Mouse (Mus musculus) ES-E14 (cell line): ENCODE data around the gene Mesd. TPM values are rescaled to one million over a fixed set of nuclear protein-coding genes. Genes with fewer than 3 reads are reported as not detected.

ENCODE experiments used
- DNase-seq: peaks from one replicate; pipeline ENCODE4 v3.0.0-alpha.2; 2013; ENCODE audit warnings: low read depth, low spot score
- H3K27ac ChIP-seq: 2 replicates; pipeline ENCODE4 v1.5.1; 2012; ENCODE audit warnings: low read depth, mild to moderate bottlenecking, low read length, moderate library complexity, mixed read lengths; ENCODE audit not compliant: poor library complexity, insufficient read depth, severe bottlenecking
- H3K36me3 ChIP-seq: 2 replicates; pipeline ENCODE4 v1.6.1; 2012; ENCODE audit warnings: mild to moderate bottlenecking, low read length, moderate library complexity, mixed read lengths; ENCODE audit not compliant: control insufficient read depth, poor library complexity, insufficient read depth, severe bottlenecking
- H3K4me1 ChIP-seq, 2 experiments: fragments of 150-350 bp in 1 of 2; sonication (generic) in 1 of 2; 2 replicates each; pipeline ENCODE4 v1.6.1; 2012; ENCODE audit warnings: low read length in 2 of 2, mild to moderate bottlenecking in 1 of 2, mixed read lengths in 1 of 2; ENCODE audit not compliant: control insufficient read depth in 2 of 2, insufficient read depth in 2 of 2, poor library complexity in 1 of 2
- H3K4me3 ChIP-seq, 2 experiments: fragments of 150-350 bp in 1 of 2; sonication (generic) in 1 of 2; 2 replicates each; pipeline ENCODE4 v1.5.1; 2012; ENCODE audit warnings: low read length in 2 of 2, low read depth in 1 of 2, mild to moderate bottlenecking in 1 of 2, mixed read lengths in 1 of 2; ENCODE audit not compliant: insufficient read depth in 1 of 2, poor library complexity in 1 of 2, severe bottlenecking in 1 of 2
- H3K9ac ChIP-seq: 2 replicates; pipeline ENCODE4 v1.6.1; 2012; ENCODE audit warnings: low read depth, mild to moderate bottlenecking, low read length, mixed read lengths; ENCODE audit not compliant: poor library complexity, insufficient read depth, severe bottlenecking
- H3K9me3 ChIP-seq: fragments of 150-350 bp; sonication (generic); 2 replicates; pipeline ENCODE4 v1.6.1; 2012; ENCODE audit warnings: low read depth, mild to moderate bottlenecking, low read length; ENCODE audit not compliant: control insufficient read depth, insufficient read depth
- CHD2 ChIP-seq: IDR thresholded peaks from 2 replicates; pipeline ENCODE4 v1.6.1; 2014; ENCODE audit warnings: mild to moderate bottlenecking, low read depth, low read length, inconsistent platforms
- HCFC1 ChIP-seq: IDR thresholded peaks from 2 replicates; pipeline ENCODE4 v1.6.1; 2012; ENCODE audit warnings: low read length, inconsistent platforms, borderline replicate concordance; ENCODE audit not compliant: insufficient read depth
- MAFK ChIP-seq: IDR thresholded peaks from 2 replicates; pipeline ENCODE4 v1.6.1; 2014; ENCODE audit warnings: mild to moderate bottlenecking, low read depth, low read length, inconsistent platforms; ENCODE audit not compliant: insufficient read depth
- ZC3H11A ChIP-seq: IDR thresholded peaks from 2 replicates; pipeline ENCODE4 v1.6.1; 2012; ENCODE audit warnings: low read depth, mild to moderate bottlenecking, inconsistent platforms, low read length, borderline replicate concordance
- ZNF384 ChIP-seq: IDR thresholded peaks from 2 replicates; pipeline ENCODE4 v1.6.1; 2012; ENCODE audit warnings: low read depth, low read length, inconsistent platforms
- in situ Hi-C, 2 experiments: fragments of 600-800 bp; cut with MboI; formaldehyde crosslinking; loops; one replicate each; pipeline ENCODE4 v1.15.1; 2025; ENCODE audit warnings: low sequenced_read_pairs in 2 of 2, inconsistent platforms in 1 of 2; ENCODE audit not compliant: unreplicated experiment in 2 of 2
- total RNA-seq: library from RNA; depleted of rRNA; stranded (reverse); fragments of 300-350 nt; gene quantifications from 2 replicates; pipeline ENCODE4 v1.2.3, GENCODE M21; 2012

Gene Mesd
- total RNA-seq, 1 experiment: 142 TPM

DNA sequence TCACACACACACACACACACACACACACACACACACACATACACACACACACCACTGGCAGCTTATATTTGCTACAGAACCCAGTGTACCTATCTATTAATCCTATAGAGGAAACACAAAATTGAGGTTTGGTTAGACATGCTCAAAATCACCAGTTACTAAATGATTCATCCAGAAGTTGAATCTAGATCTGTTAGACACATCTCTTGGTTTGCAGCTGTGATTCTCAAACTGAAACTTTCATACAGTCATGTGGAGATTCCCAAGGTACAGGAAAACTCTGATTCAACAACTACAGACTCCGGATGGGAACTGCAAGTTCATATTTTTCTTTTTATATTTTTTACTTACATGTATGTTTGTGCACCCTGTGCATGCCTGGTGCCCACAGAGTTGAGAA, 29.1 kb upstream of the Mesd start:
- TF ChIP-seq ZC3H11A: no peak
- no peak for TF ChIP-seq MAFK
- TF ChIP-seq CHD2: no peak
- no peak for TF ChIP-seq ZNF384
- TF ChIP-seq HCFC1: no peak
- no peak overlapping the region for H3K4me3 ChIP-seq

DNA sequence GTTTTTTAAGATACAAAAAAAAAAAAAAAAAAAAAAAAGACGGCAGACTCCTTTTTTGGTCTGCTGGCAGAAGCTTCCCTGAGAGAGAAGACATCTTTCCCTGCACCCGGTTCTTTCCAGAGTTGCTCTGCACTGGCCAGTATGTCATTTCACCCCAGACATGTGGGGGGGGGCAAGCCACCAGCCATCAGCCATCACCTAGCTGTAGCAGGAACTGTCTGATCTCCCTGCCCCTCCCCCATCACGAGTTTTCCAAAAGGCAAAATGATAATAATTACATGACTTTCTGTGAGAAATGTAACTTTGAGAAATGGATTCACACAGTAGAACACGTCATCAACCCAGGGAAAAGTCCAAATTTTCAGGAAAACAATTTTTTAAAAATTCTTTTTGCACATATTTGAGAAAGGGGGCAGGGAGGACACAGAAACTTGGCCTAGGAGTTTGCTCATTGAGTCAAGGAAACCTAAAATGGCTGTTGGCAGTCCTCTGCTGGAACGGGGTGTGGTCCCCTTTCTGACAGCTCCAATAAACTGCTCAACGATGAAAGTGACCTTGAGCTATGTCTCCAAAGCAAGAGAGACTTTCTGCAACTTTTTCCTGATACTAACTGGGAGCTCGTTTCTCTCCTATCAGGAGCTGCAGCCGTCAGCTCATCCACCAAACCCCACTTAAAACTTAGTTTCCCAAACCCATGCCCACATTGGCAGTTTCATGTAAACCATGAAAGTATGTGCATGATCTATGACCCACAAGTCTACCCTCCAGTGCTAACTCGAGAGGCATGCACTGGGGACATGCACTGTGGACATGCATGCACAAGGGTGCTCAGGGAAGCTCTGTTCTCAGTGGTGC, 27.7 kb upstream of the Mesd start:
- in situ Hi-C loops: no loop called here

More for the DNA sequence above, 29.1 kb upstream of the Mesd start:
- H3K9ac ChIP-seq: no peak overlapping the region
- H3K27ac ChIP-seq: no peak overlapping the region
- H3K9me3 ChIP-seq: no peaks in the 10 kb centered on the region
- in situ Hi-C loops: no loop called here
- no peak for DNase-seq
- H3K36me3 ChIP-seq: no peaks in the 10 kb centered on the region
- peaks cover 0 to 12% of the 10 kb centered on the region in 2 experiments; a peak in 2 of 4 replicates for H3K4me1 ChIP-seq

DNA sequence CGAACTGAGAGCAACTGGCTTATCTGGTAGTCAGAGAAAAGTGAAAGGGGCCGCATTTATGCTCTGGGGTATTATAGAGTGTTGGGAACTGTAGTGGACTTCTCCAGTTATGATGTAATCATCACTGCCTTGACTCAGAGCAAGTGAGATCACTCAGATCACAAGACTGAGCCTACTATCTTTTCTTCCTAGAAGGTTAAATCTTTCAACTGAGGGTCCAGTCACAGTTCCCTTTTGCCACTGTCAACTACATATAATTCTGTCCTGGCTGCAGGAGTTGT, 27.1 kb upstream of the Mesd start:
- DNase-seq: no peak
- H3K4me3 ChIP-seq: no peak overlapping the region
- H3K27ac ChIP-seq: no peak overlapping the region
- in situ Hi-C loops: no loop called here
- no peak overlapping the region for H3K9ac ChIP-seq
- peaks cover 0 to 12% of the 10 kb centered on the region in 2 experiments; a peak in 2 of 4 replicates for H3K4me1 ChIP-seq
- TF ChIP-seq CHD2 (no peak), ZNF384 (no peak), MAFK (no peak), HCFC1 (no peak), ZC3H11A (no peak)
- H3K36me3 ChIP-seq: no peaks in the 10 kb centered on the region
- H3K9me3 ChIP-seq: no peaks in the 10 kb centered on the region

More for the DNA sequence above, 27.7 kb upstream of the Mesd start:
- no peak overlapping the region for H3K9ac ChIP-seq
- H3K36me3 ChIP-seq: no peaks in the 10 kb centered on the region
- no peak for DNase-seq
- no peak overlapping the region for H3K4me3 ChIP-seq
- H3K9me3 ChIP-seq: no peaks in the 10 kb centered on the region
- peaks cover 0 to 12% of the 10 kb centered on the region in 2 experiments; a peak in 2 of 4 replicates for H3K4me1 ChIP-seq
- TF ChIP-seq HCFC1 (no peak), ZNF384 (no peak), CHD2 (no peak), ZC3H11A (no peak), MAFK (no peak)
- H3K27ac ChIP-seq: no peak overlapping the region

DNA sequence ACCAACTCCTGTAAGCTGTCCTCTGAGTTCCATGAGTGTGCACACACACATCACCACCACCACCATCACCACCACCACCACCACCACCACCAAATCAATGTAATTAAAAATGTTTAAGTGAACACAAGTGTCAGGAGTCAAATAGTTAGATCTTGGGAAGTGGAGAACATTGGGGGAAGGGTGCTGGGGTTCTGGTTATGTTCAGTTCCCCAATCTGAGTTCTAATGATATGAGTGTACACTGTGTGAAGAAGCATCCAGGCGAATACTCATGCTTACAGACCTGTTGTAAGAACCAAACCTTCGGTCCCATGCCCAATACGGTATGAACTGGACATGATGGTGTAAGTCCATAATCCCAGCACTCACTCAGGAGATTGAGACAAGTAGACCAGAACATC, 26.3 kb upstream of the Mesd start:
- Histone ChIP-seq H3K36me3 (no peaks in the 10 kb centered on the region), H3K4me1 (peaks cover 0 to 12% of the 10 kb centered on the region in 2 experiments; a peak in 2 of 4 replicates), H3K9ac (no peak overlapping the region), H3K4me3 (no peak overlapping the region), H3K27ac (no peak overlapping the region), H3K9me3 (no peaks in the 10 kb centered on the region)
- no peak for DNase-seq
- in situ Hi-C loops: no loop called here
- no peak for TF ChIP-seq MAFK
- no peak for TF ChIP-seq ZC3H11A
- TF ChIP-seq CHD2: no peak
